Mouse (Mus musculus): ENCODE data around the gene Tspan2. TPM values are rescaled to one million over a fixed set of nuclear protein-coding genes. Genes with fewer than 3 reads are reported as not detected.

Tspan2 gene
- polyA plus RNA-seq, 1 experiment from 2014 or later, result 2.1 TPM

DNA sequence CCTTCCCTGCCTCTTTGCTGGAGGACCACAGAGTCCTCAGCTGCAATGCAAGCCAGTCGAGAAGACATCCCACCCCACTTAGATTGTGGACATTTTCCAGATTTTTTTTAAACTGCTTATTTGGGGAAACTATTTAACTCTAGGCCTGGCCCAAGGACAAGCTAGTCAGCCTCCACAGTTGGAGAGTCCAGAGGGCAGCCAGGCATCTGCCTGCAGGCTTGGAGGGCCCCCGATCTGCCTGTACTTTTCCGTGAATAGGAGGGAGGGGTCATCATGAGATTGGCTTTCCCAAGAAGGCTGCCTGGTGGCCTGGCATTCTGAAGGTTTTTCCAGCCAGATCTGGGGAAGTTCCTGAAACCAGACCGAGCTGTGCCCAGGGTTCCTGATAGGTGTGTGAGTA is 33.0 kb upstream of the Tspan2 start:
- 60% methylated on average over 4 of the region's 4 CpGs for WGBS (ENCODE audit: insufficient replicate concordance)
- Histone ChIP-seq H3K27ac (ENCODE audit: low read depth) (no peak overlapping the region), H3K4me1 (ENCODE audit: insufficient read depth) (no peaks in the 10 kb centered on the region), H3K9me3 (ENCODE audit: low read length) (no peaks in the 10 kb centered on the region), H3K4me2 (ENCODE audit: low read depth, low read length) (no peak overlapping the region), H3K36me3 (replicated peaks; ENCODE audit: insufficient read depth, low read length) (no peaks in the 10 kb centered on the region), H3K4me3 (ENCODE audit: low read depth, low read length) (no peak overlapping the region), H3K9ac (replicated peaks) (no peak overlapping the region), H3K27me3 (ENCODE audit: insufficient read depth, low read length) (no peaks in the 10 kb centered on the region)
- ATAC-seq (no peak), DNase-seq (no peak)
- TF ChIP-seq EP300 (IDR thresholded peaks at IDR 0.05; ENCODE audit: low read depth) (no peak), CTCF (IDR thresholded peaks at IDR 0.05; ENCODE audit: low read depth) (no peak)

DNA sequence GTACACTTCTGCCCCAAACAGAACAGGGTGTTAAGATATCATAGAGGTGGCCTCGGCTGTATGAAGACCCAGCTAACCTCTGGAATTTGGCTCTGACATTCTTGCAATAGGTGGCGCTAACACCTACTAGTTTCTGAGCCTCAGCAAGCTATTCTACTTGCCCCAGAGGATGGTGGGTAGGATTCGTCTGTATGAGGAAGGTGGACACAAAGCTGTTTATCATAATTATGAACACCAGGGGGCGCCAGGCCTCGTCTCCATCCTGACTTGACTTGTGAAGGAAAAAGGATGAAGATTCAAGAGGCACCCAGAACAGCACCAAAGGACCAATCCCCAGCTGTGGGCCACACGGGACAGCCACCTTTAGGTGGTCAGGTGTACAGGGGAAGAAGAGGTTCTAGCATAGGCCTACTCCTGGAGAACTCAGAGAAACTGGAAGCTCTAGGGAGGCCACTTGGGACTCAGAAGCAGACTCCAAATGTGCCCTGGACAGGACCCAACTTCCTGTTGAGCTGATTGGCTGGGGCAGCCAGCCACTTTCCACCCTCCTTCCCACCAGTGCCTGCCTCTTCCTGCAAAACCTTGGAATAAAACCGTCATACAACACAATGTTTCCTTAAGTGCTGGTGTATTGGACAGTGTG is 32.3 kb upstream of the Tspan2 start:
- no peaks in the 10 kb centered on the region for H3K4me1 ChIP-seq (ENCODE audit: insufficient read depth)
- no peaks in the 10 kb centered on the region for H3K27me3 ChIP-seq (ENCODE audit: insufficient read depth, low read length)
- no peaks in the 10 kb centered on the region for H3K9me3 ChIP-seq (ENCODE audit: low read length)
- DNase-seq (peak; percentile 69), ATAC-seq (peak; percentile 45)
- H3K9ac ChIP-seq (replicated peaks), result no peak overlapping the region
- 19% methylated on average over 7 of the region's 7 CpGs for WGBS (ENCODE audit: insufficient replicate concordance)
- H3K4me3 ChIP-seq (ENCODE audit: low read depth, low read length), result no peak overlapping the region
- no peaks in the 10 kb centered on the region for H3K36me3 ChIP-seq (replicated peaks; ENCODE audit: insufficient read depth, low read length)
- peak; percentile 78 for TF ChIP-seq CTCF (IDR thresholded peaks at IDR 0.05; ENCODE audit: low read depth)
- no peak for TF ChIP-seq EP300 (IDR thresholded peaks at IDR 0.05; ENCODE audit: low read depth)
- no peak overlapping the region for H3K27ac ChIP-seq (ENCODE audit: low read depth)
- no peak overlapping the region for H3K4me2 ChIP-seq (ENCODE audit: low read depth, low read length)

DNA sequence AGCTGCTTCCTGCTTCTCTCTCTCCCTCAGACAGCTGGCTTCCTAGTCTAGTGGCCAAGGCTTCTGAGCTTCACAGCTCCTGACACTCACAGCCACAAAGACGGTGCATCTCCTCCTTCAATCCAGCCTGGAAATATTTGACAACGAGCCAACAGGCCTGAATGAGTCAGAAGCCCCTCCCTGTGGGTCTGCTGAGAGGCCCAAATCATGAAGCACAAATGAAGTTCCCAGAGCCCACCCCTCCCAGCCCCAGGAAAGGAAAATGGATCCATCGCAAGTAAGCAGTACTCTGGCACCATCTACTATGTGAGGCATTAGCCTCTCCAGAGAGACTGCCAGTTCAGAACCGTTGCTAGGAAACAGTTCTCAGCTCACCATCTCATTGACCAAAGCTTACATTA is 30.3 kb upstream of the Tspan2 start:
- H3K4me3 ChIP-seq (ENCODE audit: low read depth, low read length), result no peak overlapping the region
- no peak overlapping the region for H3K9ac ChIP-seq (replicated peaks)
- H3K27ac ChIP-seq (ENCODE audit: low read depth), result no peak overlapping the region
- ATAC-seq (no peak), DNase-seq (no peak)
- TF ChIP-seq EP300 (IDR thresholded peaks at IDR 0.05; ENCODE audit: low read depth), result no peak
- no peak for TF ChIP-seq CTCF (IDR thresholded peaks at IDR 0.05; ENCODE audit: low read depth)
- no peaks in the 10 kb centered on the region for H3K27me3 ChIP-seq (ENCODE audit: insufficient read depth, low read length)
- no peaks in the 10 kb centered on the region for H3K9me3 ChIP-seq (ENCODE audit: low read length)
- 62% methylated on average over 4 of the region's 4 CpGs for WGBS (ENCODE audit: insufficient replicate concordance)
- H3K36me3 ChIP-seq (replicated peaks; ENCODE audit: insufficient read depth, low read length), result no peaks in the 10 kb centered on the region
- no peak overlapping the region for H3K4me2 ChIP-seq (ENCODE audit: low read depth, low read length)
- no peaks in the 10 kb centered on the region for H3K4me1 ChIP-seq (ENCODE audit: insufficient read depth)

DNA sequence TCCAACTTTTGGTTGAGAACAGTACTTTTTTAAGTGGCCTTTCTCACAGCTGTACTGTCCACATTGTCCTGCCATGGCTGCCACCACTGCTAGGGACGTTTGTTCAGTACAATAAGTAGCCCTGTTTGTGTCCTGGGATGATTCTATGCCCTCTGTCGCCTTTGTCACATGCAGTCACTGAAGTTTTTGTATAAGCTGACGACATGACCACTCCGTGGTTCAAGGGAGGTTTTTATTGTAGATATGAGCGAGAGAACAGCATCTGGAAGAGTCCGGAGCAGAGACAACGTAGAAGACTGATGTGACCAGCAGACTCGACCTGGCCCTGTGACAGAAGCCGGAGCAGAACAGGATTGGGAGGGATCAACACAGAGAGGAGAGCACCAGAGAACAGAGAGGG is 25.7 kb upstream of the Tspan2 start:
- H3K4me1 ChIP-seq (ENCODE audit: insufficient read depth), result no peaks in the 10 kb centered on the region
- no peak overlapping the region for H3K9ac ChIP-seq (replicated peaks)
- H3K36me3 ChIP-seq (replicated peaks; ENCODE audit: insufficient read depth, low read length), result no peaks in the 10 kb centered on the region
- H3K9me3 ChIP-seq (ENCODE audit: low read length), result no peaks in the 10 kb centered on the region
- no peak overlapping the region for H3K4me2 ChIP-seq (ENCODE audit: low read depth, low read length)
- H3K27me3 ChIP-seq (ENCODE audit: insufficient read depth, low read length), result no peaks in the 10 kb centered on the region
- ATAC-seq (no peak), DNase-seq (no peak)
- H3K27ac ChIP-seq (ENCODE audit: low read depth), result no peak overlapping the region
- TF ChIP-seq EP300 (IDR thresholded peaks at IDR 0.05; ENCODE audit: low read depth) (no peak), CTCF (IDR thresholded peaks at IDR 0.05; ENCODE audit: low read depth) (no peak)
- H3K4me3 ChIP-seq (ENCODE audit: low read depth, low read length), result no peak overlapping the region
- 69% methylated on average over 9 of the region's 9 CpGs for WGBS (ENCODE audit: insufficient replicate concordance)

DNA sequence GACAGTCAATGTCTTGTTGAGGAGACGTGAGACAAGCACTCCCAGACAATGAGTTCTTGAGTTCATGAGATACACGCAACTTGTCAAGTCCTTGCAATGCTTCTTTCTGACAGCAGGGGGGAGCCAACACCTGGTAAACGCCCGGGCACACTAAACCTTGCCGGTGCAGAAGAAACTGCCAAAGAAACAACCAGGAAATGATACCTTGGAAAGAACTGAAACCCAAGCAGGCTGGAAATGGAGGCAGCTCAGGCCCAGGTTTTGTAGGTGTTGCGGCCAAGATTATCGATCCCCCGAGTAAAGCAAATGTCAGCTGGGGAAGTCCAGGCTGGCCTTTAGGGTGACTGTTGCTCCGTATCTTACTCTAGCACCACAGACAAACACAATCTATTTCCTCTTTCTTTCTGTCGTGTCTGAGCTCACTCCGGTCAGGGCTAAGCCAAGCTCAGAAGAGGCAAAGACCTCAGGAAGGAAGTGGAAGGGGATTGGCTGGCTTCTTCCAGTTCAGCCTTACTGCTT is 19.2 kb upstream of the Tspan2 start:
- no peaks in the 10 kb centered on the region for H3K36me3 ChIP-seq (replicated peaks; ENCODE audit: insufficient read depth, low read length)
- H3K9me3 ChIP-seq (ENCODE audit: low read length), result no peaks in the 10 kb centered on the region
- peaks cover 7% of the 10 kb centered on the region; the same call in 1 of the 2 replicates for H3K4me1 ChIP-seq (ENCODE audit: insufficient read depth)
- H3K27ac ChIP-seq (ENCODE audit: low read depth), result peak overlapping the region; percentile 30
- peak; percentile 78 for DNase-seq
- TF ChIP-seq EP300 (IDR thresholded peaks at IDR 0.05; ENCODE audit: low read depth) (no peak), CTCF (IDR thresholded peaks at IDR 0.05; ENCODE audit: low read depth) (peak; percentile 92)
- WGBS (ENCODE audit: insufficient replicate concordance), result 6% methylated on average over 11 of the region's 11 CpGs
- H3K4me2 ChIP-seq (ENCODE audit: low read depth, low read length), result peak overlapping the region; percentile 52
- no peaks in the 10 kb centered on the region for H3K27me3 ChIP-seq (ENCODE audit: insufficient read depth, low read length)
- ATAC-seq, result peak; percentile 88
- H3K9ac ChIP-seq (replicated peaks), result no peak overlapping the region
- peak overlapping the region; percentile 21 for H3K4me3 ChIP-seq (ENCODE audit: low read depth, low read length)

DNA sequence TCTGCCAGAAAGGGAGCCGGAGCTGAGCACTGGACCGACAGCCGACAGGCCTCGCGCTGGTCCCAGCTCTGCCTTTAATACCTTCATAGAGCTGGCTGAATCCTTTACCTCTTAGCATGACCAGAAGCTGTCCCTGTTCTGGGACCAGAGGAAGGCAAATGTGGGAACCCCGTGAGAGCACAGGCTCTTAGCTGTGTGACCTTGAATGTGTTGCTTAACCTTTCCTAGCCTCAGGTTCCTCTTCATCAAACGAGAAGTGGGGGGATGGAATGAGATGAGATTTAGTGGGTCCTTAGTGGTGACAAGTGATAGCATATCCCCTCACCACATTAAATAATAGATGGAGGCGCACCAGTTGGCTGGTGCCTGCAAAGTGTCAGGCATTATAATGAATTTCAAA is 18.5 kb upstream of the Tspan2 start:
- no peaks in the 10 kb centered on the region for H3K36me3 ChIP-seq (replicated peaks; ENCODE audit: insufficient read depth, low read length)
- H3K27ac ChIP-seq (ENCODE audit: low read depth), result 0 out of 2 replicates have a peak overlapping the region, but pooled peaks have one; percentile 30
- no peak overlapping the region for H3K4me3 ChIP-seq (ENCODE audit: low read depth, low read length)
- 70% methylated on average over 8 of the region's 8 CpGs for WGBS (ENCODE audit: insufficient replicate concordance)
- peaks cover 7% of the 10 kb centered on the region; the same call in 1 of the 2 replicates for H3K4me1 ChIP-seq (ENCODE audit: insufficient read depth)
- no peaks in the 10 kb centered on the region for H3K9me3 ChIP-seq (ENCODE audit: low read length)
- no peaks in the 10 kb centered on the region for H3K27me3 ChIP-seq (ENCODE audit: insufficient read depth, low read length)
- H3K4me2 ChIP-seq (ENCODE audit: low read depth, low read length), result peak overlapping the region; percentile 52
- TF ChIP-seq EP300 (IDR thresholded peaks at IDR 0.05; ENCODE audit: low read depth) (no peak), CTCF (IDR thresholded peaks at IDR 0.05; ENCODE audit: low read depth) (no peak)
- DNase-seq, result no peak
- H3K9ac ChIP-seq (replicated peaks), result no peak overlapping the region
- ATAC-seq, result no peak
